Mouse (Mus musculus): ENCODE results near the gene Wdr46. TPM values are rescaled to one million over a fixed set of nuclear protein-coding genes. Genes with fewer than 3 reads are reported as not detected.
"Not testable (repeated sequence)": the region's sequence is repeated elsewhere in the genome, so short reads cannot be mapped to it uniquely, and the experiment has no call there.

The Wdr46 gene
- total and polyA plus RNA-seq, 3 experiments: 39.8 to 72.4 (median 49.7) TPM

- dilution Hi-C loops (cut with MboI; ENCODE audit: extremely low pct_ligation_motif_present, extremely low pct_unique_long_range_greater_than_20kb, low sequenced_read_pairs) (no loop called here), in situ Hi-C loops (cut with MboI; ENCODE audit: low pct_ligation_motif_present, low pct_unique_long_range_greater_than_20kb, low sequenced_read_pairs) (no loop called here)
- H3K36me3 ChIP-seq (replicated peaks in 1 of 2; ENCODE audit: control insufficient read depth in 1 of 2, insufficient read depth in 1 of 2, low read length in 1 of 2): no peaks in the 10 kb centered on the region
- no peak overlapping the region for H3K4me3 ChIP-seq (replicated peaks in 1 of 3; ENCODE audit: low read depth in 2 of 3, low read length in 2 of 3, poor library complexity in 1 of 3)
- H3K4me1 ChIP-seq (ENCODE audit: control insufficient read depth in 1 of 2, insufficient read depth in 2 of 2): peaks cover 0 to 10% of the 10 kb centered on the region in 2 experiments; a peak in 2 of 4 replicates
- H3K9me3 ChIP-seq (replicated peaks; ENCODE audit: low read length): no peaks in the 10 kb centered on the region
- H3K27ac ChIP-seq (ENCODE audit: insufficient read depth, low read depth): no peak overlapping the region
- H3K9ac ChIP-seq (ENCODE audit: insufficient read depth, low read depth): no peak overlapping the region
- TF ChIP-seq ZNF384 (IDR thresholded peaks at IDR 0.05; ENCODE audit: low read depth, low read length) (no peak), NELFE (IDR thresholded peaks at IDR 0.05; ENCODE audit: low read depth, low read length) (no peak), EP300 (IDR thresholded peaks at IDR 0.05; ENCODE audit: low read length) (no peak), SIN3A (IDR thresholded peaks at IDR 0.05; ENCODE audit: low read length) (no peak), MEF2A (IDR thresholded peaks at IDR 0.05; ENCODE audit: borderline replicate concordance, low read depth, low read length) (no peak), MYC (IDR thresholded peaks at IDR 0.05; ENCODE audit: low read depth, low read length) (no peak), ETS1 (conservative IDR thresholded peaks at IDR 0.05; ENCODE audit: low read depth, low read length) (no peak), MAX (IDR thresholded peaks at IDR 0.05; ENCODE audit: low read length) (no peak), ZKSCAN1 (IDR thresholded peaks at IDR 0.05; ENCODE audit: borderline replicate concordance, low read depth, low read length) (no peak), KAT2A (IDR thresholded peaks at IDR 0.05; ENCODE audit: insufficient replicate concordance, low read length) (no peak), JUN (IDR thresholded peaks at IDR 0.05; ENCODE audit: insufficient read depth, low read depth, low read length) (no peak), NRF1 (IDR thresholded peaks at IDR 0.05; ENCODE audit: low read depth, low read length) (no peak), CHD1 (IDR thresholded peaks at IDR 0.05; ENCODE audit: low read depth, low read length) (no peak), ZMIZ1 (IDR thresholded peaks at IDR 0.05; ENCODE audit: low read depth, low read length) (no peak), POLR2AphosphoS2 (IDR thresholded peaks at IDR 0.05; ENCODE audit: low read depth, low read length) (no peak), ELF1 (IDR thresholded peaks at IDR 0.05; ENCODE audit: low read depth, low read length) (no peak), HCFC1 (IDR thresholded peaks at IDR 0.05; ENCODE audit: low read depth, low read length) (no peak)
- H3K79me2 ChIP-seq (replicated peaks; ENCODE audit: control insufficient read depth, extremely low read depth, insufficient read depth, poor library complexity, severe bottlenecking): no peaks in the 10 kb centered on the region
- no peaks in the 10 kb centered on the region for H3K27me3 ChIP-seq (replicated peaks)
- DNase-seq (ENCODE audit: extremely low read depth): no peak
- no peak overlapping the region for H3K4me2 ChIP-seq (ENCODE audit: insufficient read depth, low read depth, poor library complexity, severe bottlenecking)
Observed at GRCm38 (mm10) chr17:33902491-33902890, 38.0 kb upstream of the Wdr46 start.

- H3K9me3 ChIP-seq (replicated peaks; ENCODE audit: low read length); H3K36me3 ChIP-seq (replicated peaks in 1 of 2; ENCODE audit: control insufficient read depth in 1 of 2, insufficient read depth in 1 of 2, low read length in 1 of 2); H3K27me3 ChIP-seq (replicated peaks); H3K79me2 ChIP-seq (replicated peaks; ENCODE audit: control insufficient read depth, extremely low read depth, insufficient read depth, poor library complexity, severe bottlenecking); H3K4me3 ChIP-seq (replicated peaks in 1 of 3; ENCODE audit: low read depth in 2 of 3, low read length in 2 of 3, poor library complexity in 1 of 3); dilution Hi-C loops (cut with MboI; ENCODE audit: extremely low pct_ligation_motif_present, extremely low pct_unique_long_range_greater_than_20kb, low sequenced_read_pairs); H3K4me2 ChIP-seq (ENCODE audit: insufficient read depth, low read depth, poor library complexity, severe bottlenecking); in situ Hi-C loops (cut with MboI; ENCODE audit: low pct_ligation_motif_present, low pct_unique_long_range_greater_than_20kb, low sequenced_read_pairs); H3K27ac ChIP-seq (ENCODE audit: insufficient read depth, low read depth); H3K9ac ChIP-seq (ENCODE audit: insufficient read depth, low read depth): not testable (repeated sequence)
- TF ChIP-seq POLR2A (IDR thresholded peaks at IDR 0.05; ENCODE audit: low read depth, low read length): 0 out of 2 replicates have a peak, but pooled peaks have one; percentile 31
- H3K4me1 ChIP-seq (ENCODE audit: control insufficient read depth in 1 of 2, insufficient read depth in 2 of 2): peaks cover 0 to 17% of the 10 kb centered on the region in 2 experiments; a peak in 2 of 4 replicates
- DNase-seq (ENCODE audit: extremely low read depth): peak; percentile 40
Observed at GRCm38 (mm10) chr17:33903911-33904651, 36.4 kb upstream of the Wdr46 start.

GRCm38 (mm10) chr17:33904835-33905234 is 35.6 kb upstream of the Wdr46 start, which contains the start of gene Platr17:
Gene Platr17 (plus strand): TSS chr17:33905135.
- H3K4me3 ChIP-seq (replicated peaks in 1 of 3; ENCODE audit: low read depth in 2 of 3, low read length in 2 of 3, poor library complexity in 1 of 3); H3K36me3 ChIP-seq (replicated peaks in 1 of 2; ENCODE audit: control insufficient read depth in 1 of 2, insufficient read depth in 1 of 2, low read length in 1 of 2); H3K9ac ChIP-seq (ENCODE audit: insufficient read depth, low read depth); dilution Hi-C loops (cut with MboI; ENCODE audit: extremely low pct_ligation_motif_present, extremely low pct_unique_long_range_greater_than_20kb, low sequenced_read_pairs); DNase-seq (ENCODE audit: extremely low read depth); H3K9me3 ChIP-seq (replicated peaks; ENCODE audit: low read length); H3K27me3 ChIP-seq (replicated peaks); H3K27ac ChIP-seq (ENCODE audit: insufficient read depth, low read depth); in situ Hi-C loops (cut with MboI; ENCODE audit: low pct_ligation_motif_present, low pct_unique_long_range_greater_than_20kb, low sequenced_read_pairs); H3K79me2 ChIP-seq (replicated peaks; ENCODE audit: control insufficient read depth, extremely low read depth, insufficient read depth, poor library complexity, severe bottlenecking); H3K4me2 ChIP-seq (ENCODE audit: insufficient read depth, low read depth, poor library complexity, severe bottlenecking): not testable (repeated sequence)
- H3K4me1 ChIP-seq (ENCODE audit: control insufficient read depth in 1 of 2, insufficient read depth in 2 of 2): peaks cover 0 to 17% of the 10 kb centered on the region in 2 experiments; a peak in 2 of 4 replicates
